Mouse (Mus musculus): Measurements from ENCODE around the gene Trp73.

Gene Trp73

GRCm38 (mm10) chr4:154140182-154140212 is at the start of gene Trp73:
Gene Trp73 (minus strand): TSS chr4:154140208.
- no peak for DNase-seq

GRCm38 (mm10) chr4:154188948-154189347 is 48.9 kb upstream of the Trp73 start:
- peak; percentile 44 for DNase-seq

- DNase-seq: no peak
These were observed 46.1 kb upstream of the Trp73 start for GRCm38 (mm10) chr4:154186002-154186537.

GRCm38 (mm10) chr4:154185001-154185400 is 45.0 kb upstream of the Trp73 start:
- no peak for DNase-seq

DNA sequence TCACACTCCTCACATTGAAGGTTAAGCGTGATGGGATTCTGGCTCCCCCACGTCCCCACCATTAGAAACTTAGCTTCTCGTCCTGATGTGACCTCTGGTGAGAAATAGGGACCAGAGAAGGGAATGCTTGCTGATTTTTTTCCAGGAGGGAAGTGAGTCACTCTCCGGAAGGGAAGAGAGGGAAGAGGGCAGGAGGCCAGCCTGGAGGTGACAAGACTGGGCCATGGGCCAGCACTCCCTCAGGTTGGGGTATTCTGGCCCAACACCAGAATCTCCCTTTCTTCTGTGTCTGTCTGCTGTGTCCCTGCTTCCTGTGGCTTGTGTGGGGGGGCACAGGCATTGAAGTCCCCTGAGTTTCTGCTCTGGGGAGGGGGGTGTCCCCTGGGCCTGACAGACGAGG is 43.6 kb upstream of the Trp73 start:
- DNase-seq: peak; percentile 54

DNA sequence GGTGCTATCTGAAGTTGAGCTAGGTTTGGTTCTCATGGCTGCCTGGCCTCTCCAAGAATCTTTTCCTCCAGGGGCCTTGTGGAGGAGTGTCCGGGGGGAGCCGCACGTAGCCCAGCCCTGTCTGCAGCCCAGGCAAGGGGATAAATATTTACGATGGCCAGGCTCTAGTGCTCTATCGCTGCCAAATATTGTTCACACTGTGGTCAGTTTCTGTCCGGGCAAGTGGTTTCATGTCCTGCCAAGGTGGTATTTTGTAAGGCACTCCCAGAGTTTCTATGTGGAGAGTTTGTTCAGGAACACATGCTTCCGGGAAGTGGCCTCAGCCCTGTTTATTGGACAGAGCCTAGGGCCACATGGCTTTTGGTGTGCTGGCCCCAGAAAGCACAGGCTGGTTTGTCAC is 41.0 kb upstream of the Trp73 start:
- DNase-seq: no peak

DNA sequence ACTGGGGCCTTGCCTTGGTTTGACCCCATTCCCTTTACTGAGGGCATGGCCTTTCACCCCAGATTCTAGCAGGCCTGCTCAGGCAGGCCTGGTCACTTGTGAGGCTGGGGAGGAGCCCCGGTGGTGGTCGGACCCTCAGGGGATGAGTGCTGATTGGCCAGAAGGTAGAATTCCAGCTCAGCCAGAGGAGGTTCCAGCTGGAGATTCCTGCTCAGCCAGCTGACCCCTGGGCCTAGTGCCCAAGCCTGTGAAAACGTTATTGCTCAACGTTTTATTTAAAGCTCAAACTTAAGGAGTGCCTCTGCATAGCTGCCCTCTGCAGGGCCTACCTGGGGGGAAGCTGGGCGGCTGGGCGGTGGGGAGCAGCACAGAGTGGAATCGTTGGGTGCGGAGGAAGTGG is 37.2 kb upstream of the Trp73 start:
- peak; percentile 41 for DNase-seq

- DNase-seq: no peak
These were observed 32.1 kb upstream of the Trp73 start for GRCm38 (mm10) chr4:154171931-154172604.

DNA sequence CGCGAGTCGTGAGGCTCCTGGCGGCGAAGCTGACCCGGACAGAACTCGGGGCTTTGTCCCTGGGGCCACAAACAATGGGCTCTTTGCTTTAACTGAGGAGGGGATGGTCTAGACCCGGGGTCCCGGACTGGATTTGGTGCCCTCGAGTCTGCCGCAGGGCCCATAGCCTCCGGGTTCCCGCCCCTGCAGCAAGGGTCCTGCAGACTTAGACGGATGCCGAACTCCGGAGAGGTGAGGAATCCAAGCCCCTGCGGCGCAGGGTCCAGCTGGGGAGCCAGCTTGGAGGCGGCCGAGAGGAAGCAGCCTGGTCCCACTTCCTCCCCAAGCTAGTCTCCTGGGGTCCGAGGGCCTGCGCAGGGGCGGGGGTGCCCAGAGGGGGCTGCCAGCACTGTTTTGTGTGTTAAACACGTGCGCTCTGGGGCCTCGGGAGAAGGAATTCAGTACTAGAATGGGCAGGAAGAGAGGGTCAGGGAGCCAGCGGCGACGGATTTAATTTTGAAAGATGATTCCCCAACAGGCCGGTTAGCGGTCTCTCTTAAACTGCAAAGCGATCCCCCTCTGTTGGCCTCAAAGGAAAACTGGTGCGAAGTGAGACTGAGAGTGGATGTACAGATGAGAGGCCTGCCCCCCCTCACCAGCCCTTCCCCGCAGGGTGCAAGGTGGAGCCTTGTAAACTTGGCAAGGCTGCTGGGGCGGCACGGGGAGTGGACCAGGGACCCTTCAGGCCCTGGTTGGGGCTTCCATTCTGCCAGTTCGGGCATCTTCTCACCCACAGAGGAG is 31.3 kb upstream of the Trp73 start:
- peak; percentile 33 for DNase-seq

GRCm38 (mm10) chr4:154170506-154171150 is 30.6 kb upstream of the Trp73 start, which contains the start of gene Megf6:
Gene Megf6 (plus strand): TSS chr4:154170730.
- peak; percentile 70 for DNase-seq

DNA sequence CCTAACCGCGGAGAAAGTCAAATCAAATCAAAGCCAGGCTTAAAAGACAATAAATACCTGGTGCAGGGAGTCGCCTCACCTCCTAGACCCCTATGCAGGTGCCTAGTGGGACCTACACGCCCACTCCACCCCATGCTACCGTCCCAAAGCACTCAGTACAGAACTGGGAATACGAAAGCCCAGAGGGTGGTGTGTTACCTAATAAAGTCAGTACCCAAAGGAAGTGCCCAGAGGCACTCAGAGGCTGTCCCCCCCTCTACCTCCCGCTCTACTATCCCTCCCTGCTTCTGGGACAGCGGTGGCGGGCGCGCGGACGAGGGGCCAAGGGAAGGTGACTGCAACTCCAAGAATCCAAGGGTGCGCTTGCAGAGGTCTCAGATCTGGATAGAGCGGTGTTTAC is 30.0 kb upstream of the Trp73 start:
- DNase-seq: no peak

DNA sequence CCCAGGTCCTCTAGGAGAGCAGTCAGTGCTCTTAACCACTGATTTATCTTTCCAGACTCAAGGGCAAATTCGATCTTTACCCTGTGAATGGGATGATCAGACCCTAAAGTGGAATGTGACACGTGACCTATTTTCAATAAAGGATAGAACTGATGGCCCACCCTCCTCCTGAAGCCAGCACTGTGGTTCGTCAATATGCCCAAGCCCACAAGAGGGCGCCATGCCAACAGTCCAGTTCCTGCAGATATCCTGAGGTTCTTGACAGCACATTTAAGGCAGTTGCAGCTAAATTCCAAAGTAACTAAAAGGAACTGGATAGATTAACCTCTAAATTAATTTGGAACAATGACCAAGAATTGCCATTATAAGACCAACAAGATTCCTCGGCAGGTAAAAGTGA is 27.0 kb upstream of the Trp73 start:
- DNase-seq: peak; percentile 86

GRCm38 (mm10) chr4:154163296-154163695 is 23.3 kb upstream of the Trp73 start:
- DNase-seq: peak; percentile 86

- peak; percentile 98 for DNase-seq
These were observed 20.8 kb upstream of the Trp73 start, which contains the start of gene Tprgl for GRCm38 (mm10) chr4:154160538-154161390. Gene Tprgl (minus strand): TSS chr4:154160666.

GRCm38 (mm10) chr4:154159961-154160537 is 20.0 kb upstream of the Trp73 start:
- peak; percentile 72 for DNase-seq

- peak; percentile 91 for DNase-seq
These were observed 19.0 kb upstream of the Trp73 start for GRCm38 (mm10) chr4:154159002-154159401.

- no peak for DNase-seq
These were observed 18.1 kb upstream of the Trp73 start for GRCm38 (mm10) chr4:154157970-154158662.

DNA sequence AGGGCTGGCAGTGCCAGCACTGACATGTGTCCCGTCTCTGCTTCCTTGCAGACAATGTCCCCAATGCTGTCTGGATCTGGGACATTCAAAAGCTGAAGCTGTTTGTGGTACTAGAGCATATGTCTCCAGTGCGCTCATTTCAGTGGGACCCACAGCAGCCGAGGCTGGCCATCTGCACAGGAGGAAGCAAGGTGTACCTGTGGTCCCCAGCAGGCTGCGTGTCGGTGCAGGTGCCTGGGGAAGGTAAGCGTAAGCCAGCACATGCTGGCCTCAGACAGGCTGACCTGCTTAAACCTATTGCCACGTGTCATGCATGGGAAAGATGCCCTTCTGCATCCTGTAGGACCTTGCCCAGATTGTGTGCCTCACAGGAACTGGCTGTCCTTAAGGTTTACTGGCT is 16.0 kb upstream of the Trp73 start:
- DNase-seq: no peak

DNA sequence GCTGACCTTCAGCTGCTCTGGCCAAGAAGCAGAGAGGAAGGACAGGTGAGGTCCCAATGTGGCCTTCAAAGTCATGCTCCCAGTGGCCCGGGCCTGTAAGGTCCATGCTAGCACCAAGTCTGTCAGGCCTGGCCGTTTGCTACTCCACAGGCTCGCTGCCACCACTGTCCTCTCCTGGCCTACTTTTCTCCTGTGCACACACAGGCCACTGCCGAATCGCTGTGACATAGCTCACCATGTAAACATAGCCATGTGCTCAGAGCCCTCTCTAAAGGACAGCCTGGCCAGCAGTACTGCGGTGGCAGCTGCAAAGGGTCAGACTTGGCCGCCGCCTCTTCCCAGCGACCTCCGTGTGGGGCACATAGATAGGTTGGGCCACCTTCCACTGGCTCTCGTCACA is 14.1 kb upstream of the Trp73 start:
- no peak for DNase-seq

- no peak for DNase-seq
These were observed 6.3 kb upstream of the Trp73 start for GRCm38 (mm10) chr4:154146342-154146741.

DNA sequence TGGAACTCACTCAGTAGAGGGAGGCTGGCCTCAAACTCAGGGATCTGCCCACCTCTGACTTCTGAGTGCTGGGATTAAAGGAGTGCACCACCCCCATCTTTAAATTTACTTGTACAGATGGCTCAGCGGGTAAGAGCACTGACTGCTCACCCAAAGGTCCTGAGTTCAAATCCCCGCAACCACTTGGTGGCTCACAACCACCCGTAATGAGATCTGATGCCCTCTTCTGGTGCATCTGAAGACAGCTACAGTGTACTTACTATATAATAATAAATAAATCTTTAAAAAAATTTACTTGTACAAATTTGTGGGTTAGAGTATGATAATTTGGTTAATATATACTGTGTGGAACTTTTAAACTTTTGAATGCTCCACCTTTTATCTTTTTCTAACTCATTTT is 4.7 kb upstream of the Trp73 start:
- no peak for DNase-seq
